Mouse (Mus musculus) embryonic facial prominence, embryonic 10.5 days (tissue): ENCODE measurements at regions not wholly inside any gene's neighbourhood (a gene's known extent, or its start where the extent isn't known, plus 50 kb on each side); places are given as distances from the start of the nearest gene placed in this dataset.

Experiments used
- DNase-seq: peaks from one replicate; pipeline ENCODE4 v3.0.0-alpha.2; 2017; ENCODE audit warnings: low spot score
- H3K27ac ChIP-seq: fragments of 300-500 bp; sonication (generic); replicated peaks from 2 replicates; pipeline ENCODE4 v1.5.1; 2016; ENCODE audit warnings: mild to moderate bottlenecking
- H3K27me3 ChIP-seq: fragments of 300-500 bp; sonication (generic); replicated peaks from 2 replicates; pipeline ENCODE4 v1.6.1; 2016; ENCODE audit warnings: low read depth, mild to moderate bottlenecking; ENCODE audit not compliant: poor library complexity, severe bottlenecking
- H3K36me3 ChIP-seq: fragments of 300-500 bp; sonication (generic); replicated peaks from 2 replicates; pipeline ENCODE4 v1.6.1; 2016; ENCODE audit warnings: mild to moderate bottlenecking, moderate library complexity
- H3K4me1 ChIP-seq: fragments of 300-500 bp; sonication (generic); 2 replicates; pipeline ENCODE4 v1.6.1; 2016
- H3K4me3 ChIP-seq: fragments of 300-500 bp; sonication (generic); 2 replicates; pipeline ENCODE4 v1.5.1; 2016; ENCODE audit warnings: mild to moderate bottlenecking, moderate library complexity
- H3K9me3 ChIP-seq: fragments of 300-500 bp; sonication (generic); 2 replicates; pipeline ENCODE4 v1.6.1; 2016; ENCODE audit warnings: mild to moderate bottlenecking
- WGBS: fragments of 180-500 bp; shearing (Covaris S2); methylation state at CpG from one replicate; pipeline ENCODE4 v1.1.7; 2016; 5-methylcytosine and 5-hydroxymethylcytosine counted together

GRCm38 (mm10) chr6:108910330-108910729 is 81.9 kb downstream of the Edem1 start:
- Histone ChIP-seq H3K36me3 (no peaks in the 10 kb centered on the region), H3K9me3 (no peaks in the 10 kb centered on the region), H3K27ac (no peak overlapping the region), H3K27me3 (no peaks in the 10 kb centered on the region), H3K4me1 (no peaks in the 10 kb centered on the region), H3K4me3 (no peak overlapping the region)
- DNase-seq = no peak
- WGBS = 91% methylated on average over 1 of the region's 1 CpGs

- DNase-seq = no peak
- 56% methylated on average over 7 of the region's 7 CpGs for WGBS
- no peaks in the 10 kb centered on the region for H3K9me3 ChIP-seq
Observed at GRCm38 (mm10) chr6:108912539-108912938, 84.1 kb downstream of the Edem1 start.

GRCm38 (mm10) chr6:108919372-108919913 is 91.0 kb downstream of the Edem1 start:
- Histone ChIP-seq H3K4me1 (no peaks in the 10 kb centered on the region), H3K27ac (no peak overlapping the region), H3K4me3 (no peak overlapping the region), H3K9me3 (no peaks in the 10 kb centered on the region), H3K27me3 (no peaks in the 10 kb centered on the region), H3K36me3 (no peaks in the 10 kb centered on the region)
- DNase-seq = no peak
- WGBS = 57% methylated on average over 2 of the region's 2 CpGs

More at GRCm38 (mm10) chr6:108912539-108912938, 84.1 kb downstream of the Edem1 start:
- H3K27me3 ChIP-seq = no peaks in the 10 kb centered on the region
- H3K4me1 ChIP-seq = no peaks in the 10 kb centered on the region
- H3K36me3 ChIP-seq = no peaks in the 10 kb centered on the region
- H3K27ac ChIP-seq = no peak overlapping the region
- no peak overlapping the region for H3K4me3 ChIP-seq

GRCm38 (mm10) chr6:108921181-108921580 is 92.7 kb downstream of the Edem1 start:
- Histone ChIP-seq H3K27me3 (no peaks in the 10 kb centered on the region), H3K36me3 (no peaks in the 10 kb centered on the region), H3K27ac (no peak overlapping the region), H3K4me1 (no peaks in the 10 kb centered on the region), H3K9me3 (no peaks in the 10 kb centered on the region), H3K4me3 (no peak overlapping the region)
- 92% methylated on average over 3 of the region's 3 CpGs for whole genome bisulfite sequencing
- DNase-seq = no peak

- H3K4me1 ChIP-seq = no peaks in the 10 kb centered on the region
- no peak for DNase-seq
- WGBS = 85% methylated on average over 6 of the region's 6 CpGs
Observed at GRCm38 (mm10) chr6:108922564-108922963, 94.1 kb downstream of the Edem1 start.

GRCm38 (mm10) chr6:108928981-108929380 is 100.5 kb downstream of the Edem1 start:
- no peaks in the 10 kb centered on the region for H3K36me3 ChIP-seq
- no peaks in the 10 kb centered on the region for H3K4me1 ChIP-seq
- H3K9me3 ChIP-seq = no peaks in the 10 kb centered on the region
- DNase-seq = no peak
- no peaks in the 10 kb centered on the region for H3K27me3 ChIP-seq
- H3K27ac ChIP-seq = no peak overlapping the region
- H3K4me3 ChIP-seq = no peak overlapping the region

More at GRCm38 (mm10) chr6:108922564-108922963, 94.1 kb downstream of the Edem1 start:
- no peaks in the 10 kb centered on the region for H3K9me3 ChIP-seq
- no peak overlapping the region for H3K27ac ChIP-seq
- H3K4me3 ChIP-seq = no peak overlapping the region
- no peaks in the 10 kb centered on the region for H3K27me3 ChIP-seq
- H3K36me3 ChIP-seq = no peaks in the 10 kb centered on the region

GRCm38 (mm10) chr6:108938646-108939045 is 110.2 kb downstream of the Edem1 start:
- H3K36me3 ChIP-seq = no peaks in the 10 kb centered on the region
- no peak overlapping the region for H3K27ac ChIP-seq
- H3K4me3 ChIP-seq = no peak overlapping the region
- H3K9me3 ChIP-seq = no peaks in the 10 kb centered on the region
- H3K27me3 ChIP-seq = no peaks in the 10 kb centered on the region
- WGBS = 86% methylated on average over 5 of the region's 5 CpGs
- no peak for DNase-seq
- no peaks in the 10 kb centered on the region for H3K4me1 ChIP-seq

- Histone ChIP-seq H3K36me3 (no peaks in the 10 kb centered on the region), H3K27ac (no peak overlapping the region), H3K4me1 (no peaks in the 10 kb centered on the region), H3K4me3 (no peak overlapping the region), H3K9me3 (no peaks in the 10 kb centered on the region), H3K27me3 (no peaks in the 10 kb centered on the region)
- no peak for DNase-seq
Observed at GRCm38 (mm10) chr6:108942288-108942687, 113.8 kb downstream of the Edem1 start.

- WGBS = 93% methylated on average over 6 of the region's 6 CpGs
- no peaks in the 10 kb centered on the region for H3K36me3 ChIP-seq
- no peak for DNase-seq
- H3K27ac ChIP-seq = no peak overlapping the region
- no peaks in the 10 kb centered on the region for H3K27me3 ChIP-seq
- no peaks in the 10 kb centered on the region for H3K9me3 ChIP-seq
- no peak overlapping the region for H3K4me3 ChIP-seq
- no peaks in the 10 kb centered on the region for H3K4me1 ChIP-seq
Observed at GRCm38 (mm10) chr6:108952389-108952788, 123.9 kb downstream of the Edem1 start.

GRCm38 (mm10) chr6:108962810-108963209 is 134.4 kb downstream of the Edem1 start:
- Histone ChIP-seq H3K27ac (no peak overlapping the region), H3K4me1 (no peaks in the 10 kb centered on the region), H3K4me3 (no peak overlapping the region), H3K9me3 (no peaks in the 10 kb centered on the region), H3K36me3 (no peaks in the 10 kb centered on the region), H3K27me3 (no peaks in the 10 kb centered on the region)
- no peak for DNase-seq

GRCm38 (mm10) chr6:108963295-108963694 is 134.9 kb downstream of the Edem1 start:
- no peaks in the 10 kb centered on the region for H3K9me3 ChIP-seq
- H3K4me1 ChIP-seq = no peaks in the 10 kb centered on the region
- peak; percentile 40 for DNase-seq
- H3K4me3 ChIP-seq = no peak overlapping the region
- WGBS = 14% methylated on average over 2 of the region's 2 CpGs
- no peaks in the 10 kb centered on the region for H3K36me3 ChIP-seq
- H3K27ac ChIP-seq = no peak overlapping the region
- H3K27me3 ChIP-seq = no peaks in the 10 kb centered on the region

GRCm38 (mm10) chr6:108969477-108970176 is 141.2 kb downstream of the Edem1 start:
- Histone ChIP-seq H3K9me3 (no peaks in the 10 kb centered on the region), H3K36me3 (no peaks in the 10 kb centered on the region), H3K4me3 (no peak overlapping the region), H3K27ac (no peak overlapping the region), H3K4me1 (no peaks in the 10 kb centered on the region), H3K27me3 (no peaks in the 10 kb centered on the region)
- WGBS = 64% methylated on average over 4 of the region's 4 CpGs
- no peak for DNase-seq

- Histone ChIP-seq H3K4me1 (no peaks in the 10 kb centered on the region), H3K27ac (no peak overlapping the region), H3K27me3 (no peaks in the 10 kb centered on the region), H3K4me3 (no peak overlapping the region), H3K36me3 (no peaks in the 10 kb centered on the region), H3K9me3 (no peaks in the 10 kb centered on the region)
- 79% methylated on average over 4 of the region's 4 CpGs for WGBS
- DNase-seq = no peak
Observed at GRCm38 (mm10) chr6:108971415-108972089, 143.1 kb downstream of the Edem1 start.
